Mouse (Mus musculus) intestine, postnatal 0 days (tissue): Measurements from ENCODE around the gene Olfr432. TPM values are rescaled to one million over a fixed set of nuclear protein-coding genes. Genes with fewer than 3 reads are reported as not detected.
A peak's percentile ranks its signal among the peaks of the same experiment; 100 is the strongest.
"Not testable (repeated sequence)": the region's sequence is repeated elsewhere in the genome, so short reads cannot be mapped to it uniquely, and the experiment has no call there.

ENCODE experiments used
- ATAC-seq: fragments of 200-750 bp; cut with Nextera tagmentation; 2 replicates; pipeline ENCODE4 v1.8.0; 2017; ENCODE audit warnings: mild to moderate bottlenecking, moderate TSS enrichment, moderate library complexity
- H3K27ac ChIP-seq: fragments of 300-500 bp; sonication (generic); 2 replicates; pipeline ENCODE4 v1.5.1; 2014; ENCODE audit warnings: mild to moderate bottlenecking, low read depth, low read length, moderate library complexity
- H3K27me3 ChIP-seq: fragments of 300-500 bp; sonication (generic); replicated peaks from 2 replicates; pipeline ENCODE4 v1.6.1; 2014; ENCODE audit warnings: low read length, mixed read lengths; ENCODE audit not compliant: control insufficient read depth, insufficient read depth
- H3K36me3 ChIP-seq: fragments of 300-500 bp; sonication (generic); 2 replicates; pipeline ENCODE4 v1.6.1; 2014; ENCODE audit warnings: mild to moderate bottlenecking, moderate library complexity; ENCODE audit not compliant: control insufficient read depth, insufficient read depth
- H3K4me1 ChIP-seq: fragments of 300-500 bp; sonication (generic); replicated peaks from 2 replicates; pipeline ENCODE4 v1.6.1; 2014; ENCODE audit warnings: antibody characterized with exemption, low read length, mixed read lengths; ENCODE audit not compliant: control insufficient read depth, insufficient read depth
- H3K4me2 ChIP-seq: fragments of 300-500 bp; sonication (generic); replicated peaks from 2 replicates; pipeline ENCODE4 v1.6.1; 2014; ENCODE audit warnings: low read depth, mild to moderate bottlenecking, moderate library complexity
- H3K4me3 ChIP-seq: fragments of 300-500 bp; sonication (generic); 2 replicates; pipeline ENCODE4 v1.5.1; 2014; ENCODE audit warnings: low read depth, low read length
- H3K9ac ChIP-seq: fragments of 300-500 bp; sonication (generic); 2 replicates; pipeline ENCODE4 v1.6.1; 2014; ENCODE audit warnings: mild to moderate bottlenecking, low read depth, low read length
- H3K9me3 ChIP-seq: fragments of 300-500 bp; sonication (generic); 2 replicates; pipeline ENCODE4 v1.6.1; 2016; ENCODE audit warnings: mixed run types; ENCODE audit not compliant: control insufficient read depth
- CTCF ChIP-seq: sonication (generic); IDR thresholded peaks from 2 replicates; pipeline ENCODE4 v1.5.1; 2016; ENCODE audit warnings: low read depth, mild to moderate bottlenecking, control low read depth, antibody characterized with exemption, moderate library complexity
- WGBS: fragments of 180-500 bp; shearing (Covaris S2); extraction: QIAGEN DNeasy Blood & Tissue Kit; methylation state at CpG from one replicate; pipeline ENCODE4 v1.1.7; 2014; 5-methylcytosine and 5-hydroxymethylcytosine counted together
- polyA plus RNA-seq: library from polyadenylated mRNA; unstranded; fragments of >200 nt; fragmentation: Nextera tagmentation; extraction: Ambion mirVana; gene quantifications from 2 replicates; pipeline ENCODE4 v1.2.1, GENCODE M21; 2015

Olfr432 gene
- polyA plus RNA-seq, result not detected in 2 replicates

DNA sequence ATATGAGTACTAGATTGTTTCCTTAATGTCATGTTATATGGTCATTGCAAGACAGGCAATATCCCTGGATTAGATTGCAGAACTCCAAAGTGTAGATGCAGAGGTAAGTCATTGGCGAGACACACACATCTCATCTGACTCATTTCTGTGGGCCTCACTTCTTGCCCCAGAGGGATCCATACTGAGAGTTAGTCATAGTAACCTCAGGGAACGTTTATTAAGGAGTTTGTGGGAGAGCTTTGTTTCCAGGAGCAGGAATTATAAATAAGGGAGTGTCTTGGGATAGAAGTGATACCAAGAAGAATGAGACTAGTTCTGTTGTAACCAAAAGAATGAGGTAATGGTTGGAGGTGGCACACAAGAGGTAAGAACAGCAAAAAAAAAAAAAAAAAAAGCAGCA is at the start of gene Olfr432:
Gene Olfr432 (plus strand): TSS at position 313 of the 400 bp plus-strand sequence.
- no peaks in the 10 kb centered on the region for H3K9me3 ChIP-seq
- no peak within 1 kb of the TSS for H3K4me3 ChIP-seq
- H3K27me3 ChIP-seq, result no peaks in the 10 kb centered on the region
- 54% methylated on average over 2 of the region's 2 CpGs for WGBS
- no peaks in the 10 kb centered on the region for H3K4me1 ChIP-seq
- H3K36me3 ChIP-seq, result no peaks in the 10 kb centered on the region
- H3K4me2 ChIP-seq, result no peak within 1 kb of the TSS
- H3K27ac ChIP-seq, result no peak within 1 kb of the TSS
- no peak for ATAC-seq
- H3K9ac ChIP-seq, result no peak within 1 kb of the TSS
- no peak for TF ChIP-seq CTCF

- not testable (repeated sequence) for H3K27me3 ChIP-seq, H3K4me1 ChIP-seq, H3K4me2 ChIP-seq, H3K9me3 ChIP-seq, ATAC-seq, H3K9ac ChIP-seq, H3K27ac ChIP-seq, H3K4me3 ChIP-seq, H3K36me3 ChIP-seq
- 66% methylated on average over 2 of the region's 3 CpGs for WGBS
Measured at GRCm38 (mm10) chr1:174004352-174005109, 44.5 kb upstream of the Olfr432 start.

GRCm38 (mm10) chr1:174007050-174007449 is 42.0 kb upstream of the Olfr432 start:
- not testable (repeated sequence) for H3K9ac ChIP-seq, H3K9me3 ChIP-seq, H3K27me3 ChIP-seq, H3K27ac ChIP-seq, H3K36me3 ChIP-seq, H3K4me3 ChIP-seq, H3K4me2 ChIP-seq, H3K4me1 ChIP-seq, ATAC-seq

DNA sequence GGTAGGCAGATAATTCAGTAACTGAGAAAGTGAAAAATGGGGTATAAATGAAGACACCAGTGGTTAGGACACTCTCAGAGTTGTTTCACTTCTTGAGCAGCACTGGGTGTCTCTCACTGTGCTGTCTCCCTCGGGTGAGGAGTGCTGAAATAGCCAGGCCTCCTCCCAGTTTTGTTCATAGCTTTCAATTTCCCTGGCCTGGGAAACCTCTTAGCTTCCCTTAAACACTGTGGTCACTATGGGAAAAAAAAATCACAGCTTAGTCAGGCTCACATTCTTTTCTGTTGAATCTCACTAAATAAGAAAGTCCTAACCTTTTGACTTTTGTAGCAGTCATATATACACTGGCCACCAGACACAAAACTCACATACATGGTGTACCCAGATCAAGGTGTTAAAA is 17.3 kb upstream of the Olfr432 start, which contains the start of gene Ifi205:
Gene Ifi205 (minus strand): TSS at position 113 of the 400 bp plus-strand sequence.
- no peaks in the 10 kb centered on the region for H3K27me3 ChIP-seq
- TF ChIP-seq CTCF, result no peak
- 29% methylated on average over 1 of the region's 1 CpGs for WGBS
- H3K4me2 ChIP-seq, result no peak within 1 kb of the TSS
- no peaks in the 10 kb centered on the region for H3K36me3 ChIP-seq
- H3K27ac ChIP-seq, result no peak within 1 kb of the TSS
- 0 out of 2 replicates have a peak, but pooled peaks have one; percentile 36 for ATAC-seq
- H3K4me3 ChIP-seq, result no peak within 1 kb of the TSS
- H3K4me1 ChIP-seq, result no peaks in the 10 kb centered on the region
- H3K9me3 ChIP-seq, result no peaks in the 10 kb centered on the region
- H3K9ac ChIP-seq, result no peak within 1 kb of the TSS

GRCm38 (mm10) chr1:174035841-174036240 is 13.2 kb upstream of the Olfr432 start:
- Histone ChIP-seq H3K27ac (no peak overlapping the region), H3K36me3 (no peaks in the 10 kb centered on the region), H3K9me3 (no peaks in the 10 kb centered on the region), H3K4me1 (no peaks in the 10 kb centered on the region), H3K27me3 (no peaks in the 10 kb centered on the region), H3K4me2 (no peak overlapping the region), H3K4me3 (no peak overlapping the region), H3K9ac (no peak overlapping the region)
- 66% methylated on average over 4 of the region's 4 CpGs for WGBS
- TF ChIP-seq CTCF, result no peak
- ATAC-seq, result no peak

- no peaks in the 10 kb centered on the region for H3K36me3 ChIP-seq
- H3K27me3 ChIP-seq, result no peaks in the 10 kb centered on the region
- 58% methylated on average over 3 of the region's 3 CpGs for WGBS
- no peak overlapping the region for H3K4me2 ChIP-seq
- no peak for TF ChIP-seq CTCF
- H3K4me1 ChIP-seq, result no peaks in the 10 kb centered on the region
- ATAC-seq, result no peak
- H3K9me3 ChIP-seq, result no peaks in the 10 kb centered on the region
- H3K27ac ChIP-seq, result no peak overlapping the region
- no peak overlapping the region for H3K9ac ChIP-seq
- no peak overlapping the region for H3K4me3 ChIP-seq
Measured at GRCm38 (mm10) chr1:174038480-174038879, 10.5 kb upstream of the Olfr432 start.
